Mouse (Mus musculus): ENCODE data around the gene Stpg4. TPM values are rescaled to one million over a fixed set of nuclear protein-coding genes. Genes with fewer than 3 reads are reported as not detected.

The Stpg4 gene
- polyA plus RNA-seq, 1 experiment, result not detected

GRCm38 (mm10) chr17:87470282-87470681 lies 42.7 kb upstream of the Stpg4 start:
- no peak for DNase-seq
- 84% methylated on average over 8 of the region's 8 CpGs for WGBS
- Histone ChIP-seq H3K27ac (ENCODE audit: insufficient read depth, low read length) (no peak overlapping the region), H3K4me3 (replicated peaks; ENCODE audit: insufficient read depth, low read depth, low read length) (no peak overlapping the region), H3K4me1 (ENCODE audit: control insufficient read depth, insufficient read depth, low read length) (peaks cover 12% of the 10 kb centered on the region), H3K27me3 (ENCODE audit: control insufficient read depth, insufficient read depth, low read length) (no peaks in the 10 kb centered on the region)
- no peak for TF ChIP-seq CTCF (IDR thresholded peaks at IDR 0.05; ENCODE audit: borderline replicate concordance, insufficient read depth, low read depth, low read length)
- TF ChIP-seq POLR2A (IDR thresholded peaks at IDR 0.05; ENCODE audit: borderline replicate concordance, insufficient read depth, low read length), result no peak

- Histone ChIP-seq H3K27me3 (ENCODE audit: control insufficient read depth, insufficient read depth, low read length) (no peaks in the 10 kb centered on the region), H3K4me3 (replicated peaks; ENCODE audit: insufficient read depth, low read depth, low read length) (no peak overlapping the region), H3K27ac (ENCODE audit: insufficient read depth, low read length) (no peak overlapping the region), H3K4me1 (ENCODE audit: control insufficient read depth, insufficient read depth, low read length) (peaks cover 12% of the 10 kb centered on the region)
- WGBS, result 89% methylated on average over 8 of the region's 8 CpGs
- no peak for TF ChIP-seq POLR2A (IDR thresholded peaks at IDR 0.05; ENCODE audit: borderline replicate concordance, insufficient read depth, low read length)
- DNase-seq, result no peak
Observed at GRCm38 (mm10) chr17:87469428-87469827, 41.9 kb upstream of the Stpg4 start.

- TF ChIP-seq POLR2A (IDR thresholded peaks at IDR 0.05; ENCODE audit: borderline replicate concordance, insufficient read depth, low read length) (no peak), CTCF (IDR thresholded peaks at IDR 0.05; ENCODE audit: borderline replicate concordance, insufficient read depth, low read depth, low read length) (no peak)
- Histone ChIP-seq H3K4me1 (ENCODE audit: control insufficient read depth, insufficient read depth, low read length) (peaks cover 5% of the 10 kb centered on the region; the same call in 1 of the 2 replicates), H3K27ac (ENCODE audit: insufficient read depth, low read length) (no peak overlapping the region), H3K27me3 (ENCODE audit: control insufficient read depth, insufficient read depth, low read length) (no peaks in the 10 kb centered on the region), H3K4me3 (replicated peaks; ENCODE audit: insufficient read depth, low read depth, low read length) (no peak overlapping the region)
- 85% methylated on average over 5 of the region's 5 CpGs for WGBS
- no peak for DNase-seq
Observed at GRCm38 (mm10) chr17:87468616-87469015, 41.1 kb upstream of the Stpg4 start.

GRCm38 (mm10) chr17:87461499-87461896 lies 34.0 kb upstream of the Stpg4 start:
- Histone ChIP-seq H3K27ac (ENCODE audit: insufficient read depth, low read length) (no peak overlapping the region), H3K4me1 (ENCODE audit: control insufficient read depth, insufficient read depth, low read length) (peaks cover 17% of the 10 kb centered on the region), H3K27me3 (ENCODE audit: control insufficient read depth, insufficient read depth, low read length) (no peaks in the 10 kb centered on the region), H3K4me3 (replicated peaks; ENCODE audit: insufficient read depth, low read depth, low read length) (no peak overlapping the region)
- no peak for DNase-seq
- 69% methylated on average over 3 of the region's 3 CpGs for WGBS
- 0 out of 2 replicates have a peak, but pooled peaks have one; percentile 1 for TF ChIP-seq CTCF (IDR thresholded peaks at IDR 0.05; ENCODE audit: borderline replicate concordance, insufficient read depth, low read depth, low read length)
- no peak for TF ChIP-seq POLR2A (IDR thresholded peaks at IDR 0.05; ENCODE audit: borderline replicate concordance, insufficient read depth, low read length)

- H3K27ac ChIP-seq (ENCODE audit: insufficient read depth, low read length), result no peak overlapping the region
- H3K4me1 ChIP-seq (ENCODE audit: control insufficient read depth, insufficient read depth, low read length), result peaks cover 17% of the 10 kb centered on the region
- WGBS, result 72% methylated on average over 17 of the region's 17 CpGs
- DNase-seq, result no peak
- no peak for TF ChIP-seq CTCF (IDR thresholded peaks at IDR 0.05; ENCODE audit: borderline replicate concordance, insufficient read depth, low read depth, low read length)
- TF ChIP-seq POLR2A (IDR thresholded peaks at IDR 0.05; ENCODE audit: borderline replicate concordance, insufficient read depth, low read length), result no peak
- no peaks in the 10 kb centered on the region for H3K27me3 ChIP-seq (ENCODE audit: control insufficient read depth, insufficient read depth, low read length)
- no peak overlapping the region for H3K4me3 ChIP-seq (replicated peaks; ENCODE audit: insufficient read depth, low read depth, low read length)
Observed at GRCm38 (mm10) chr17:87460669-87461498, 33.3 kb upstream of the Stpg4 start.

GRCm38 (mm10) chr17:87459750-87460668 lies 32.5 kb upstream of the Stpg4 start:
- 33% methylated on average over 14 of the region's 14 CpGs for WGBS
- TF ChIP-seq POLR2A (IDR thresholded peaks at IDR 0.05; ENCODE audit: borderline replicate concordance, insufficient read depth, low read length), result no peak
- no peak for TF ChIP-seq CTCF (IDR thresholded peaks at IDR 0.05; ENCODE audit: borderline replicate concordance, insufficient read depth, low read depth, low read length)
- peak in 1 of 2 experiments; percentile 35 for DNase-seq
- Histone ChIP-seq H3K27ac (ENCODE audit: insufficient read depth, low read length) (peak overlapping the region; percentile 17; the same call in 1 of the 2 replicates), H3K27me3 (ENCODE audit: control insufficient read depth, insufficient read depth, low read length) (no peaks in the 10 kb centered on the region), H3K4me1 (ENCODE audit: control insufficient read depth, insufficient read depth, low read length) (peaks cover 17% of the 10 kb centered on the region), H3K4me3 (replicated peaks; ENCODE audit: insufficient read depth, low read depth, low read length) (no peak overlapping the region)

- TF ChIP-seq CTCF (IDR thresholded peaks at IDR 0.05; ENCODE audit: borderline replicate concordance, insufficient read depth, low read depth, low read length) (no peak), POLR2A (IDR thresholded peaks at IDR 0.05; ENCODE audit: borderline replicate concordance, insufficient read depth, low read length) (no peak)
- Histone ChIP-seq H3K27me3 (ENCODE audit: control insufficient read depth, insufficient read depth, low read length) (no peaks in the 10 kb centered on the region), H3K27ac (ENCODE audit: insufficient read depth, low read length) (peak overlapping the region; percentile 17; the same call in 1 of the 2 replicates), H3K4me1 (ENCODE audit: control insufficient read depth, insufficient read depth, low read length) (peaks cover 17% of the 10 kb centered on the region), H3K4me3 (replicated peaks; ENCODE audit: insufficient read depth, low read depth, low read length) (no peak overlapping the region)
- WGBS, result 11% methylated on average over 14 of the region's 17 CpGs
- peak; percentile 58 to 64 for DNase-seq
Observed at GRCm38 (mm10) chr17:87458911-87459749, 31.6 kb upstream of the Stpg4 start.
